Mouse (Mus musculus): Measurements from ENCODE around the gene Tpm1. TPM values are rescaled to one million over a fixed set of nuclear protein-coding genes. Genes with fewer than 3 reads are reported as not detected.

Tpm1 gene
- 100 to 1,000 TPM; 179 to 185 (median 182) TPM for total RNA-seq (2022)

DNA sequence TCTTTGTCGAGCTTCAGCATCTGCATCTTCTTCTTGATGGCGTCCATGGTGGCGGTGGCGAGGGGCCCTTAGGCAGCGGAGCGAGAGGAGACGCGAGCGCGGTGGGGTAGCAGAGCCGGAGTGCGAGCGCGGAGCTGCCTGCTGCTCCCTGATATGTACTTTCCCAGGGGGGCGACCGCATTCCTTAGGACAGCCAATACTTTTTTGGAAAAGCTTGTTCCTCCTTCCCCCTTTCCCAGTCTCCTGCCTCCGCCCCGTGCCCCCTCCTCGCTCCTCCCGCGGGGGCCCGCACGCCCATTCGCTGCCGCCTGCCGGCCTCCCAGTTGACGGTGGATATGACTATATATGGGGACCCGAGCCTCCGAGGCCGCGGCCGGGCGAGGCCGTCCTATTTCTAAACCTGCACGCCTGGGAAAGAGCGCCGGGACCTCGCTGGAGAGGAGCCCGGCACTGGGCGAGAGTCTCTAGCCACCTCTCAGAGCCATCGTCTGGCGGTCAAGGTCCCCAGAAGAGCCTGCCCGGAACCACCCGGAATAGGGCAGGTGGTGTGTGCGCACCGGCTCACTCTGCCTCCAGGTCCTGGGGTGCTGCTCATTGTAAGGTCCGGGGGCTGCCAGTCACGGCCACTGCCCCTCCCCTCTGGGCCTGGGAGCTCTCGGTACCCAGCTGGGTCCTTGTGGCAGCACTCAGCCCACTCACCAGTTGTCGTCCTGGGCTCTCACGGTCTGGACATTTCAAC, at the start of gene Tpm1:
Gene Tpm1, minus strand, starts transcription at position 321 of the 739 bp plus-strand sequence.
- DNase-seq (ENCODE audit: low spot score in 2 of 2): peak; percentile 46 to 59

DNA sequence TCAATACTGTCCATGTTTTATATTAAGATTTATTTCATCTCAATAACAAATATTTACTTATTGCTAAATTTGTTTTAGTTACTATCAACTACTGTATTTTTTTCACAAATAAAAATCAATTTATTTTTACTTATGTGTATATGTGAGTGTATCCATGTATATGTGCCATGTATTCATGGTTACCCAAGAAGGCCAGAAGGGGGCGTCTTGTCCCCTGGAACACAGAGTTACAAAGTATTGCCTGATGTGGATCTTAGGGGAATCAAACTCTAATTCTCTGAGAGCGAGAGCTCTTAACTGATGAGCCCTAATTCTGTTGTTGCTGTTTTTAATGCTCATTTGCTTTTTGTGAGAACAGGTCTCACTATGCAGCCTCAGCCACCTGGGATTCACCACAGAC, 45.2 kb upstream of the Tpm1 start:
- DNase-seq (ENCODE audit: low spot score in 2 of 2): no peak

- DNase-seq (ENCODE audit: low spot score in 2 of 2): no peak
Observed at GRCm38 (mm10) chr9:67092210-67092609, 43.0 kb upstream of the Tpm1 start.

GRCm38 (mm10) chr9:67091598-67091997, 42.4 kb upstream of the Tpm1 start:
- DNase-seq (ENCODE audit: low spot score in 2 of 2): no peak

- DNase-seq (ENCODE audit: low spot score in 2 of 2): no peak
Observed at GRCm38 (mm10) chr9:67091151-67091550, 41.9 kb upstream of the Tpm1 start.

- no peak for DNase-seq (ENCODE audit: low spot score in 2 of 2)
Observed at GRCm38 (mm10) chr9:67090633-67091045, 41.4 kb upstream of the Tpm1 start.

GRCm38 (mm10) chr9:67089167-67089566, 40.0 kb upstream of the Tpm1 start:
- no peak for DNase-seq (ENCODE audit: low spot score in 2 of 2)

DNA sequence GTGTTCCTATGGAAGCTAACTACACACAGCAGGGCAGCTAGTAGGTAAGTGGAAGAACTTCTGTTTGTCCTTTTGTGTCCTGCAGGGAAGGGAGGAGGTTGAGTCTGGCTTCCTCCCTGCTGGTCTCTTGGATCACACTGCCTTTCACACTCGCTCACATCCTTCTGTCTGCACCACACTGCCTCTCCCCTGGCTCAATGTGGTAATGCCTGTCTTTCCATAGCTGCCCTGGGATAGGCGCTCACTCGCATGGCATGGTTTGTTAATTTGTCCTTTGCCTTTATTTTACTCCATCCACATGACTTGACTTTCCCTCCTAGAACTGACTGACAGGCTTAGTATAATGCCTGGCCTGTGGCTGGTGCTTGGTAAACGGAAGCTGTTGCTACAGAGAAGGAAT, 34.6 kb upstream of the Tpm1 start:
- DNase-seq (ENCODE audit: low spot score in 2 of 2): no peak

DNA sequence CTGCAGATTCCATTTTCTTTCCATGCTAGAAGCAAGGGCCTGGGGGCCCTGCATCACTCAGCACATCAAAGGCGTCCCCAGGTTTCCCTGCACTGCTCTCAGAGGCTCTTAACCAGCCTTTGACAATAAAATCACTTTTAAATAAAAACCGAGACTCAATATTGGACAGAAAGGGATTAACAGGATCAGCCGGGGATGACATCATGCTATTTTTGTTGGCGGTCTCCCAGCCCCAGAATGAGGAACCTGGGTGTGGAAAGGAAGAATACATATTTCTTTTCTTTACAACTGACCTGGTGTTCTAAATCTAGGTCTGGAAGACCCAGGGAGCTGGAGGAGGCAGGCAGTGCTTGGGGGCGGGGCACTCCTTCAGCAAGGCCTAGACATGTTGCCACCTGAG, 32.5 kb upstream of the Tpm1 start:
- no peak for DNase-seq (ENCODE audit: low spot score in 2 of 2)

DNA sequence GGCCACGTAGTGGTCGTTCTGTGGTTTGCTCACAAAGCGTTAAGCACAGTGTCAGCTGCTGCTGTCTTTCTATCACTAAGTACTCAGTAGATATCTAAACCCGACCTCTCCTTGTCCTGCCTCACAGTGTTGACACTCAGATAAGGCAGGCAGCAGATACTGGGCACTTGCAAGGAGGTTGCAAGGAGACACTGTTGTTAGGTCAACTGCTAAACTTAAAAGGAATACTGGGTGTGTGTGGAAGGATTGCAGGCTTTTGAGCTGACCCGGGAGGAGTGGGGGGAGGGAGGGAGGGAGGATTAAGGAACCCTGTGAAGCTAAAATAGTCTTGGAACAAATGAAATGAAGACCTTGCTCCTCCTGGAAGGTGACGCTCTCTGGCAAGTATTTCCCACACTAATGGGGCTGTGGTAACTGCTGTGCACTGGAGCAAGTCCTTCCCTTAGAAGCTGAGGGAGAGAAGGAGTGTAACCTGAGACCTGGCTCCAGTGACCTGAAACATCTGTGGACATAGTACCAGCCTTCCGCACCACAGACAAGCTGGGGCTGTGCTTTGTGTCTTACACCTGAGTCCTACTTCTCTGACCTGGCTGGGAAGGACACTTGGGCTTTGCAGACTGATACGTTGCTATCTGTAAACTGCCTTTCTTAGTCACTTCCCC, 28.6 kb upstream of the Tpm1 start:
- DNase-seq (ENCODE audit: low spot score in 2 of 2): no peak

GRCm38 (mm10) chr9:67077266-67077657, 28.1 kb upstream of the Tpm1 start:
- DNase-seq (ENCODE audit: low spot score in 2 of 2): no peak

- DNase-seq (ENCODE audit: low spot score in 2 of 2): no peak
Observed at GRCm38 (mm10) chr9:67072182-67072581, 23.0 kb upstream of the Tpm1 start.

- DNase-seq (ENCODE audit: low spot score in 2 of 2): no peak
Observed at GRCm38 (mm10) chr9:67071596-67071995, 22.4 kb upstream of the Tpm1 start.

DNA sequence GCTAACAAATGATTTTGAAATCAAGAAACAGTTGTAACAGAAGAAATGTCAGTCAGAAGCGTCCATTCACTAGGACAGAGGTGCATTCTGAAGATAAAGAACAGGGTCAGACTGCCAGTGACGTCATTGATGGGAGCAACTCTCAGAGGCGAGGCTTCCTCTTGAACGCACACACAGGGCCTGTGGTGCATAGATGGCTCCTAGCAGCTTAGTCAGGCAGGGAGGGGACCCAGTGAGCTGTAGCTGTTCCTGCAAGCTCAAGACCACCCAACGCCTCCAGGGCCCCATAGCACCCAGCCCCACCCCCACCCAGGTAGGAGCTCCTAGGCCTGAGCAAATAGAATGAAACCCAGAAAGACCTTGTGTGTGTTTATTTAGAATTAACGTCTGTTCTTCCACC, 21.9 kb upstream of the Tpm1 start:
- no peak for DNase-seq (ENCODE audit: low spot score in 2 of 2)

- DNase-seq (ENCODE audit: low spot score in 2 of 2): no peak
Observed at GRCm38 (mm10) chr9:67066616-67067015, 17.4 kb upstream of the Tpm1 start.

DNA sequence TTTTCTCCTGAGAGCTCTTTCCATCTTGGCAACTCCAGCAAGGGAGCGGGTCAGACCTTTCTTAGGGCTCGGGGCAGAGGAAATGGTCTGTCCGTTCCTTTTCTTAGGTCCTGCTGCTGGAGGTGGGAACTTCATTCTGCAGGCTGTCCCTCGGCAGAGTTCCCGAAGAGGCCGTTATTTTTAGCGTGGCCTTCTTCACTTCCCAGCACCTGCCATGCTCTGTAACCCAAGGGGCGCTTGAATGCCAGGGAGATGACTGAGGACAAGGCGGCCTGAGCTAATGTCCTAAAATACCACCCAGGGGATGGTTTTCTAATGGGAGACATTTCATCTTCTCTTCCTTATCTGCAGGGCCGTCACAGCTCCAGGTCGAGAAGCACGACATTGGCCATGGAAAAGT, 10.5 kb upstream of the Tpm1 start:
- no peak for DNase-seq (ENCODE audit: low spot score in 2 of 2)

GRCm38 (mm10) chr9:67058366-67058765, 9.2 kb upstream of the Tpm1 start:
- peak; percentile 63 to 71 for DNase-seq (ENCODE audit: low spot score in 2 of 2)

DNA sequence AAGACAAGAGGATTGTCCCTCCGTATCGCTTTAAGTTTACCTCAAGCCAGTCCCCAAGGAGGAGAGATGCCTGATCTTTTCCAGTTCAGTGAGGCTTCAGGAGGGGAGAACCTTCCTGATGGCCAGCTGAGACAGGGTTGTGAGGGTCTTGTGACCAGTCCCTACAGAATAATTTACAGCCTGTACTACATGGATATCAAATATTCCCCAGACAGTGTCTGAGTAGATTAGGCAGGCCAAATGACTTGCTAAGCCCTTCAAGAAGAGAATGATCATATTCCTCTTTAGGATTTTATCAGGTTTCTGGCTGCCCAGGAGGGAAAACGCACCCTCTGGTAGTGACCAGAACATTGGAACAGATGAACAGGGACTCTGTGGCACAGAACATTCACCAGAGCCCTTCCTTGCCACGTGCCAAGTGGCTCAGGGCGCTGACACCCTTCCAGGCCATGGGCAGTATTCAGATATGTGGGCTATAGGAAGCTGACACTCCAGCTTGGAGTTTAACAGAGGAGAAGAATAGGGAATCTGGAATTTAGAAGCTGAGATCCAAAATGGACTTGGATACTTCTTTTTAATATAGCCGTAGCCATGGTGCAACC, 1.6 kb upstream of the Tpm1 start:
- DNase-seq (ENCODE audit: low spot score in 2 of 2): no peak

- DNase-seq (ENCODE audit: low spot score in 2 of 2): no peak
Observed at GRCm38 (mm10) chr9:67049836-67050235, 630 bp upstream of the Tpm1 start.

DNA sequence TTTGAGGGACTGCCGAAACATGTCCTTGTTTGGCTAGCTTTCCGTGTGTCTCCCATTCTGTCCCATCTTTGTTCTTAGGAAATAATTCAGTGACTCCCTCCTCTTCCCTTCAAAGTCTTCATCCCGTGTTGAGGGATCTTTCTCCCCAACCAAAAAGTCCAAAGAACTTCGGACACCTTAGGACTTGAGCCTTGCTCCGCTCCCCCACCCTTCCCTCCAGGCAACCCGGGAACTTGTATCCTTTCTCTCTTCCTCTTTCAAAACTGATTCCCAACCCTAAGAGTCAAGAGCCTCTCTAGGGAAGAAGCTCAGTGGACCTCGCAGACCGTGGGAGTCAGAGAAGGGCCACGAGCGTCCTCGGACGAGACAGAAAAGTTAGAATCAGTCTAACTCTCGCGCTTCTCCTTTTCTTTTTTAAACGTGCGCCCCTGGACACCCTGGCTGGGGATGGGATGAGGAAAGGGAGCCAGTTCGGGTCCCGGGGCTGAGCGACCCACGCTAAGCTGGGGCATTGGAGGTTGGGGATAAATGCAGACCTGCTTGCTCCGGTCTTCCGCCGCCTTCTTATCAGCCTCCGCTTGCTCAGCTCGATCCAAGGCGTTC, 622 bp downstream of the Tpm1 start:
- no peak for DNase-seq (ENCODE audit: low spot score in 2 of 2)

DNA sequence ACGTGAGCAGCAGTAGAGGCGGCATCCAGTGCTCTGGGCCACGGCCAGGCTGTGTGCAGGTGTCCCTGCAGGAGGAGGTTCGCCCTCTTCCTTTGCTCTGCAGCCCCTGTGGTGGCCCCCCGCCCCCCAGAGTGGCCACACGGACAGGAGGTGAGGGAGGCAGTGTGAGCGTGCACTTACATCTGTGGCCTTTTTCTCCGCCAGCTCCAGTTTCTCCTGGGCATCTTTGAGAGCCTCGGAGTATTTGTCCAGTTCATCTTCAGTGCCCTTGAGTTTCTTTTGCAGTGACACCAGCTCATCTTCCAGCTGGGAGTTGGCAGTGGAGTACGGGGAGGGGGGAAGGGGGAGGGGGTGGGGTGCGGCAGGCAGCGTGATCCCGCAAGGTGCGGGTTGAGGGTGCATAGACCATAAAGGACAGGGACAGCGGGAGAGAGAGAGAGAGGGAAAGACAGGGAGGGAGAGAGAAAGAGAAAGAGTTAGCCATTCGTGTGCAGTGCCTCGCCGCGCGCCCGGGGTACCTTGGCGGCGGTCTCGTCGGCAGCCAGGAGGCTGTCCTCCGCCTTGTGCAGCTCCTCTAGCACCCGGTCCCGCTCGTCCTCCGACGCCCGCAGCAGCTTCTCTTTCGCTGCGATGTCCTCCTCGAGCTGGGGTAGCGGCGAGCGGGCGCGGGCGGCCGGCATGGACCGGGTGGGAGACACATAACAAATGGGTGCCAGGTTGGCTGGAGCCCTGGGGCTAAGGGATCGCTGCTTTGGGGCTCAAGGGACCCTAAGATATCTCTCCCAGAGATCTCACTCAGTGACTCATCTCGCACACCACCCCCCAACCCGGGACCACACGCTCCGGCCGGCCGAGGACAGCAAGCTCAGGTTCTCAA, 1.4 kb downstream of the Tpm1 start:
- no peak for DNase-seq (ENCODE audit: low spot score in 2 of 2)
